Comparison of ENCODE assay signal across 27 mouse cellular contexts in genomic region chr11:67983564-67983963, GRCm38 (mm10). TPM values are rescaled to one million over a fixed set of nuclear protein-coding genes. Genes with fewer than 3 reads are reported as not detected.
"Had no signal": no experiment of that assay in that cellular context is flagged by ENCODE, and none has a peak within 500 bp of the region (broad histone marks: within the 10 kb centered on the region; RNA-seq: fewer than 3 reads in every experiment).

No protein-coding gene starts in this region.

- DNase-seq: gastrocnemius, adult 2 months; gastrocnemius, postnatal 10 days; gastrocnemius, postnatal 25 days; heart, postnatal 10 days; heart, postnatal 4 days; kidney, adult 18-20 months; kidney, postnatal 14 days; kidney, postnatal 4 days; liver; liver, embryonic 13.5 days; liver, postnatal 0 days had no signal

- H3K27me3 ChIP-seq: heart, embryonic 12.5 days; hindbrain, embryonic 12.5 days; intestine, embryonic 15.5 days; limb, embryonic 12.5 days; liver, embryonic 13.5 days; liver, embryonic 15.5 days had no signal

- H3K4me1 ChIP-seq: hindbrain, embryonic 12.5 days; intestine, embryonic 15.5 days; limb, embryonic 10.5 days; liver, embryonic 13.5 days; liver, embryonic 15.5 days had no signal

- H3K4me2 ChIP-seq: heart, embryonic 12.5 days; hindbrain, embryonic 12.5 days; hindbrain, embryonic 14.5 days; intestine, embryonic 15.5 days; limb, embryonic 12.5 days; liver, embryonic 11.5 days; liver, embryonic 13.5 days; liver, embryonic 15.5 days had no signal

- H3K36me3 ChIP-seq: intestine, embryonic 15.5 days; liver, embryonic 13.5 days had no signal

- H3K4me3 ChIP-seq: gastrocnemius, adult 2 months; heart, embryonic 10.5 days; heart, embryonic 12.5 days; hindbrain, embryonic 10.5 days; hindbrain, embryonic 12.5 days; intestine, embryonic 15.5 days; layer of hippocampus, adult 2 months; left cerebral cortex, adult 2 months; limb, embryonic 10.5 days; limb, embryonic 12.5 days; liver, embryonic 13.5 days; liver, embryonic 15.5 days had no signal

- H3K9me3 ChIP-seq: heart, embryonic 10.5 days; heart, embryonic 12.5 days; hindbrain, embryonic 10.5 days; hindbrain, embryonic 12.5 days; intestine, embryonic 15.5 days; limb, embryonic 10.5 days; limb, embryonic 12.5 days; liver, embryonic 13.5 days; liver, embryonic 15.5 days had no signal

- ATAC-seq: hindbrain, embryonic 16.5 days; inflammation-experienced regulatory T-cells, adult 6 months; intestine, embryonic 15.5 days; intestine, postnatal 0 days; liver, postnatal 0 days had no signal

- H3K9ac ChIP-seq: heart, embryonic 12.5 days; hindbrain, embryonic 12.5 days; hindbrain, embryonic 14.5 days; intestine, embryonic 15.5 days; limb, embryonic 12.5 days; liver, embryonic 13.5 days; liver, embryonic 15.5 days; liver, postnatal 0 days had no signal

- H3K27ac ChIP-seq: gastrocnemius, adult 2 months; heart, embryonic 10.5 days; hindbrain, embryonic 10.5 days; hindbrain, embryonic 12.5 days; hindbrain, embryonic 14.5 days; intestine, embryonic 15.5 days; layer of hippocampus, adult 2 months; left cerebral cortex, adult 2 months; limb, embryonic 10.5 days; limb, embryonic 12.5 days; liver, embryonic 13.5 days; liver, embryonic 15.5 days had no signal

RNA-seq across cellular contexts. Expression of gene Cfap52, which starts 18.1 kb away (rescaled TPM):
- polyA plus RNA-seq: heart, embryonic 14.5 days; inflammation-experienced regulatory T-cells, adult 6 months; liver, embryonic 11.5 days; liver, embryonic 13.5 days; liver, embryonic 15.5 days; liver, postnatal 0 days had no signal
